Mouse (Mus musculus) layer of hippocampus, adult 2 months (tissue): ENCODE results near the gene R3hdml. TPM values are rescaled to one million over a fixed set of nuclear protein-coding genes. Genes with fewer than 3 reads are reported as not detected.

Experiments
- DNase-seq, 2 experiments: peaks; one replicate each; pipeline ENCODE4 v3.0.0; 2022; ENCODE audit warnings: low spot score in 2 of 2
- H3K27ac ChIP-seq: fragments of 200-600 bp; 2 replicates; pipeline ENCODE4 v1.8.1; 2022
- H3K4me3 ChIP-seq: fragments of 200-600 bp; 2 replicates; pipeline ENCODE4 v1.8.1; 2022; ENCODE audit warnings: mild to moderate bottlenecking
- CTCF ChIP-seq: fragments of 200-600 bp; conservative IDR thresholded peaks from 2 replicates; pipeline ENCODE4 v1.8.1; 2022; ENCODE audit warnings: antibody characterized with exemption, mild to moderate bottlenecking, moderate library complexity
- total RNA-seq, 2 experiments: library from RNA; stranded (reverse); gene quantifications; 2 replicates each; pipeline ENCODE4 v1.2.3; 2021

The R3hdml gene
- total RNA-seq, 2 experiments from 2014 or later = not detected

DNA sequence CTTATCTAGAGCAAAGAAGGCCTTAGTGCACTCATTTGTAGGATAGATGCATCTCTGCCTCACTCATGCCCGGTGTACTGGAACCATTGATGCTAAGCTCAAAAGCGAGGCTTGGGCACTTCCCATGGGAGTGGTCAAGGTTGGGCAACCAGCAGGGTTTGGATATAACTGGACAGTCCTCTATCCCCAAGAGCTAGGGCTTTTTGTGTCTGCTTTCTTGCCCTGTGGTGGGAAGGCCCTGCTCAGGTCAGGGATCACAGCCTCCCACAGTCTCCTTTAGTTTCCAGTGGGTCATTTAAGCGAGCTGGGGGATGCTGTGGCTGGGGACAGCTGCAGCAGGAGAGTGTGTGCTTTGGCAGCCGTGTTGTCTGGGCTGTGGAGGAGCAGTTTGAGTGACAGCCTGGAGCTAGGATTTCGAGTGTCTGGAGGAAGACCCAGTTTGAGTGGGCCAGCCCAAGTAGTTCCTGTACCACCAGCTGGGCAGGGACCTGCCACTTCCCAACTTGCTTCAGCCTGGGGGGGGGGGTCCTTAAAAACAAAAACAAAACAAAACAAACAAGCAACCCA lies 2.3 kb upstream of the R3hdml start:
- TF ChIP-seq CTCF = no peak
- Histone ChIP-seq H3K27ac (no peak overlapping the region), H3K4me3 (no peak overlapping the region)
- no peak for DNase-seq

DNA sequence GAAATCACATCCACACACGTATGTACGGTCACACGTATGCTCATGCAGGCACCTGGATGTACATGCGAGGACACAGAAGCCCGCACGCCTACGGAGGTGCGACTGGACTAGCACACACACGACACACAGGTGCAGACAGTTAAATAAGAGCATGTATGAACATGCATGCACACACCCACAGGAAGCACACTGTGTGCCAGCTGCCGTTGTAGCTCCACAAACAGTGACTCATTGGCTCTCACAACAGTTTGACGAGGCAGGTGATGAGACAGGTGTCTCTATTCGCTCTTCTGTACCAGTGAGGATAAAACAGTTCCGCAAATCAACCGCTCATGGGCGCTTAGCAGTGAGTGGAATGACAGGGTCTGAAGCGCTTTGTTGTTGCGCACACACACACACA lies 1.5 kb upstream of the R3hdml start:
- no peak overlapping the region for H3K27ac ChIP-seq
- H3K4me3 ChIP-seq = no peak overlapping the region
- no peak for DNase-seq
- TF ChIP-seq CTCF = no peak

DNA sequence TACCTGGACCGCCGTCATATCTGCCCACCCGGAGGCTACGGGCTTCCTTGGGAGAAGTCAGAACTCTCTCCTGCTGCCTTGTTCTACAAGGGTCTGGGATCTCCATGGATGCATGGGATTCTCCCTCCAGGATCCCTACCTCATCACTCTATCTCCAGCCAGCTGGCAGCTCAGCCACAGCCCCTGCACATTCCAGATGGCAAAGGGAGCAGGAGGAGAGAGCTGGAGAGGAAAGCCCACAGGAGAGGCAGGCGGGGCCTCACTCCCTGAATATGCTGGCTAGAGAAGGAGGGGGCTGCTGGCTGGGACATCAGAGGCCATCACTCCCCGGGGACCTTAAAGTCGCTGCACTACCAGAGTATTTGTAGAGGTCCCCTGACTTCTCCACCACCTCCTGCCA lies 767 bp upstream of the R3hdml start:
- TF ChIP-seq CTCF = no peak
- H3K27ac ChIP-seq = no peak overlapping the region

DNA sequence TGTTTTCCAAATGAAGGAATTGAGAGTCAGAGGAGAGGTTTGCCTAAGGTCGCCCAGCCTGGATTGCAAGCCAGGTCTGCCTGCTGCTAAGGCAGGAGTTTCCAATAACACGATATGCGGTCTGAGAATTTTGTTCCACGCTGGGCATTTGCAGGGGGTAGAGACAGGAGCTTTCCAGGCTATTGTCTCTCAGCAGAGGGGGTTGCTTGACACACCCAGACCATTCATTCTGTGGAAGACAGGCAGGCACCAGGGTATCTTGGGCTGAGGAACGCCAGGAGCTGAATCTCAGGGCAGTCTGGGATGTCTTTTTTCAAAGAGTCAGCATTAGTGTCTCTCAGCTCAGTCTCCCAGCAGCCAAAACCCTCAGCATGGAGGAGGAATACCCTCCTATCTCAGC lies 913 bp downstream of the R3hdml start:
- Histone ChIP-seq H3K4me3 (no peak overlapping the region), H3K27ac (no peak overlapping the region)
- TF ChIP-seq CTCF = no peak
- DNase-seq = no peak

More for the DNA sequence above, 767 bp upstream of the R3hdml start:
- H3K4me3 ChIP-seq = no peak overlapping the region
- peak in 1 of 2 experiments; percentile 24 for DNase-seq

DNA sequence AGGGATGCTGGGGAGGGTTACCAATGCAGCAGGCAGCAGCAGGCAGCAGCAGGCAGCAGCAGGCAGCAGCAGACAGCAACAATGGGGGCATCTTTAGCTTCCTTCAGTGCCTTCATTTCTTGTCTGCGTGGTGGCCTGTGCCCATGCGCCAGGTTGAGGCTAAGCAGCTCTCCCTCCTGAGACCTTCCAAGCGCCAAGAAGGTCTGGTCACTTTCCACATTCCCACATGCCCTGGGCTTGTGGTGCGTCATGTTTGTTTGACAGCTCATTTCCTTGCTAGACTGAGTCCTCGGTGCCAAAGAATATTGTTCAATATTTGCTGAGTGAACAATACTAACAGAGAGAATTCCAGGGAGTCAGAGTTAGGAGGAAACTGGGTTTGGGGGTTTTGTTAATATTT lies 1.9 kb downstream of the R3hdml start:
- TF ChIP-seq CTCF = no peak
- DNase-seq = no peak
- no peak overlapping the region for H3K27ac ChIP-seq
- no peak overlapping the region for H3K4me3 ChIP-seq

DNA sequence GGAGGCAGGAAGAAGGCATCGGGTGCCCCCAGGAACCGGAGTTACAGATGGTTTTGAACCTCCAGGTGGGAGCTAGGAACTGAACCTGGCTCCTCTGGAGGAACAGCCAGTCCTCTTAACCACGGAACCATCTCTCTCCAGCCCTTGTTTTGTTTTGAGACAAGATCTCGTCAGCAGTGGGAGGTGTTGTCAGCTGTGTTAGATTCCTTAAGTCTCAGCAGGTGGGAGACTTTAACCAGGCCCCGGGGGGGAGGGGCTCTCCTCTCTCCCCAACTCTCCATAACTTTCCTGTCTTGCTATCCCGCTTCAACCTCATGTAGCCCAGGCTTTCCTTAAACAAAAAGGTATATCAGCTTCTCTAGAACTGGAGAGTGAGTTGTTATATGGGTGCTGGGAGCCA lies 2.3 kb downstream of the R3hdml start:
- no peak overlapping the region for H3K27ac ChIP-seq
- TF ChIP-seq CTCF = no peak
- no peak overlapping the region for H3K4me3 ChIP-seq
- no peak for DNase-seq

DNA sequence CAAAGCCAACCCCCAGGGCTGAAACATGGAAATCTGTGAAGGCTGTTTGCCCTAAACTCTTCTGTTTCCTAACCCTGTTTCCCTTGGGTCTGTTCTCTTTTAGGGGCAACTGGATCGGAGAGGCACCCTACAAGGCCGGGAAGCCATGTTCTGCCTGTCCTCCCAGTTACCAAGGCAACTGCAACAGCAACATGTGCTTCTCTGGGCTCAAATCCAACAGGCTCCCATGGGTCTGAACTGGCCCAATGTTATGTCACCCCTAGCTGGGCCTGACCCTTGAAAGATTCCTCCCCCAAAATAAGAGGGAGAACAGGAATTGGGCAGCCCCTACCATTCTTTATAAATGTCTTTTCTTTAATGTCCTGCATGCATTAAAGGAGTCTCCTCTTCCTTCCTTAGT lies 10.1 kb downstream of the R3hdml start:
- Histone ChIP-seq H3K4me3 (no peak overlapping the region), H3K27ac (no peak overlapping the region)
- no peak for TF ChIP-seq CTCF
- DNase-seq = no peak

DNA sequence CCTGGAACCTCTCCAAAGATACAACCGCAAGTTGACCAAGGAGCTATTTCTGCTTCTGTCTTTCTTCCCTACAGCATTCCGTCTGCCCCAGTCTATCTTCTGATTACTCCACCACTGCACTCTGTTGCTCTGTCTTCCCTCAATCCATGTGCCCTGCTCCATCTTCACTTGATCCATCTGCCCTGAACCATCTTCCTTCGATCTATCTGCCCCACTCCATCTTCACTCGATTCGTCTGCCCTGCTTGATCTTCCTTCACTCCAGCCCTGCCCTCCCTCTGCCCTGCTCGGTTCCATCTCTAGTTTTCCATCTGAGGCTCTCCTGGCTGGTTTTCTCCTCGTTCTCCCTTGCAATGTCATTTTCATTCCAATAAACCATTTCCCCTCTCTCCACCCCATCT lies 11.1 kb downstream of the R3hdml start:
- Histone ChIP-seq H3K4me3 (no peak overlapping the region), H3K27ac (no peak overlapping the region)
- no peak for TF ChIP-seq CTCF
- no peak for DNase-seq

DNA sequence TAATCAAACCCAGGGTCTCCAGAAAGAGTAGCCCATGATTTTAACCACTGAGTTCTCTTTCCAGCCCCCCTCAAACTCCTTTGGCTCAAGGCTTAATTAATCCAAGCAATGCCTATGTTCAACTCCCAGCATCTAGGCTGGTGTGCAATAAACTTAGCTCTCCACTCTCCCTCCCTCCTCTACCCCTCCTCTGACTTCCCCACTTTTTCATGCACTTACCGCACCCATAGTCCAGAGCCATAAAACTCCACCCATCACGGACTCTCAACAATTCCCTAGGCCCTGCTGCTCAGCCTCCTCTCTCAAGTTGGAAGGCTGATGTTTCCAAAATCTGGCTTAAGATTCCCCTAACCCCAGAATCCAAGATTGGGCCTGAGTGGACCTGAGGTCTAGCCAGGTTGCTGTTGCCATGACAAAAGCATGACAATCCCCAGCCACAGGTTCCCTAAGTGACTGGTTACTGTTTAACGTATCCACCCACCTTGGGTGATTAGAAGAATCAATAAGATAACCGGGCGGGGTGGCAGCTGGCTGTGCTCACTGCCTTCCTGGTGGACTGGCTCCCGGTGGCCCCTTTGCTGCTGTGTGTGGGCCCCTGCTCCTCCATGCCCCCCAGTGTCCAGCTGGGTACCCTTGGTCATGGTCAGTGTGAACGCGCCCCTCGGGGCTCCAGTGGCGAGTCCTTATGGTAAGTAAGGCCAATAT lies 14.3 kb downstream of the R3hdml start, which contains the start of gene Hnf4a:
Gene Hnf4a, plus strand, starts transcription at position 509 of the 705 bp plus-strand sequence.
- no peak for TF ChIP-seq CTCF
- no peak for DNase-seq
- no peak within 1 kb of the TSS for H3K27ac ChIP-seq

DNA sequence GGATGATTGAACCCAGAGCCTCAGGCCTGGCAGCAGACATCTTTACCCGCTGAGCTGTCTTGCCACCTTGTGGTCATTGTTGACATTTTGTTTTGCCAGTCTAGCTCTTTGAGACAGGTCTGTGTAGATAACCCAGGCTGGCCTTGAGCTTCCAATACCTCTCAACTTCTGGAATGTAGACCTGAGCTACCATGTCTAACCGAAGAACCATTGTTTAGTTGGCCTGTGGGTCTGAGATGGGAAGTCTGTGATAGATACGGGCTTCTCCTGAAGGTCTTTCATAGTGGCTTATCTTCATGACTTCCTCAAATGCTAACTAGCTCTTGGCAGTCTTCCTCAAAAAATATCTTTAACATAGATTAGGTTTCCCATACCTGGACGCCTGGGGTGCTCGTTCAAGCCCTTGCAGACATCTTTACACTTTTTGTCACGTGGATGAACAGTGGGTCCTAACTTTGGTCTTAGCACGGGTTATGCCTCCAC lies 33.7 kb downstream of the R3hdml start:
- no peak for DNase-seq
- TF ChIP-seq CTCF = peak; percentile 41
- Histone ChIP-seq H3K27ac (no peak overlapping the region), H3K4me3 (no peak overlapping the region)

More for the DNA sequence above, 14.3 kb downstream of the R3hdml start, which contains the start of gene Hnf4a:
- no peak within 1 kb of the TSS for H3K4me3 ChIP-seq

DNA sequence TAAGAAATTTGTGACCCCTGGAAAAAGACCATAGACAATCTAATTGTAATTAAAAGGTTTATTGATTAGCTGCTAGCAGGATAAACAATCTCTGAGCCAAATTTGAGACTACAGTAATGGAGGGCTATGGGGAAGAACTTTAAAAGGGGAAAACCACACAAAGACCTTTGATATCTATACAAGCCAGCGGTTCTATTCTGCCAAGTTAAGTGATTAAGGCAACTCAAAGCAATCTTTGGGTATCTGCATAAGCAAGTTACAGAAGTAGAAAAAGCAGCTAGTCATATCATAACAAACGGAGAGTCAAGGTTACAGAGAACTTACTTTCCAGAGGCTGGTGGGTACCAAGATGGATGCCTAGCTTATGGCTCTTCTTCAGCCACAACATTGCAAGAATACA lies 35.4 kb downstream of the R3hdml start:
- Histone ChIP-seq H3K4me3 (no peak overlapping the region), H3K27ac (no peak overlapping the region)
- no peak for TF ChIP-seq CTCF
- no peak for DNase-seq

DNA sequence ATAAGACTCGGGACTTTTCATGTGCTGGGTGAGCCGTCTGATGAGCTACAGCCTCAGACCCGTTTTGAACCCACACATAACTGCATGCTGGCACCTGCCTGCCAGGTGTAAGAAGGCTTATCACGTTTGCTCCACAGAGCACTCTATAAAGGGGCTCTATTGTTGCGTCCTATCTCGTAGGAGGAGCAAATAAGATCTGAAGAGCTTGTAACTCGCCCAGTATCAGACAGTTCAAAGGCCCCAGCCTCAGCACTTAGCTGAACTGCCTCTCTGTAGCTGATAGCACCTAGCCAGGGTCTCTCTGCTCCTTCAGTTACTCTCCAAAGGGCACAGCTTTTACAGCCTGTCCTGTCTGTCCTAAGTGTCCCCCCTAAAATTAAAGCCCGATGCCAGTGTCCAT lies 38.3 kb downstream of the R3hdml start:
- TF ChIP-seq CTCF = no peak
- no peak for DNase-seq
- H3K27ac ChIP-seq = no peak overlapping the region
- no peak overlapping the region for H3K4me3 ChIP-seq

DNA sequence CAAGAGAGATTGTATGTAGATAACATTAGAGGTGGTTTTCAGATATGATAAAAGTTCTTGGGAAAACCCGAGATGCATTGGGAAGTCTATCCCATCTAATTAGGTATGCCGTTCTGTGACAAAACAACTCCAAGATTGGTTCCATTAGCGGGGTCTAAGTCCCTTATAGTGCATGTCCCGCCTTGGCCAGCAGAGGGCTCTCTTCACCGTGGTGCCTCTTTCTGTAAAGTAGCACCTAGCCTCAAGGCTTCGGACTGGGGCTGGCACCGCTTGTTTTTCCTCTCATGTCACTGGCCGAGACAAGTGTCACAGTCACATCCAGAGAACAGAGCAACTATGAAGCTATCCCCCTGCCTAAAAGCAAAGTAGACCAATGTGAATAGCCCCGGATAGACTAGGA lies 39.8 kb downstream of the R3hdml start:
- H3K27ac ChIP-seq = no peak overlapping the region
- peak; percentile 66 to 81 for DNase-seq
- peak; percentile 98 for TF ChIP-seq CTCF
- H3K4me3 ChIP-seq = no peak overlapping the region

DNA sequence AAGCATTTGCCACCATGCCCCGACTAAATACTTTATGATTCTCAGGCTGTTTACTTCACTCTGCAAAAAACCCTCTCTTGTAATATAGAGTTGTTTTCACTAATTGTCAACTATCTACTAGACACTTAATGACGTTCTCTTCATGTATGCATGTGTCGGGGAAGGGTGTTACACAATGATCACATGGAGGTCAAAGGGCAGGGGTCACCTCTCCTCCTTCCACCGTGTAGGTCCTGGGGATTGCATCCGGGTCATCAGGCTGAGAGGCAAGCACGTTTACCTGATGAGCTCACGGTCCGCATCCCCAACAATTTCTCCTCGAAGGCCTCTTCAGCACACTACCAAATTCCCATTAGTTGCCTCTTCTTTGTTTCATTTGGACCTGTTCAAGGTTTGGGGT lies 41.1 kb downstream of the R3hdml start:
- H3K27ac ChIP-seq = no peak overlapping the region
- DNase-seq = no peak
- TF ChIP-seq CTCF = no peak
- H3K4me3 ChIP-seq = no peak overlapping the region
